Mouse (Mus musculus) kidney, postnatal 0 days (tissue): ENCODE measurements around the gene Gm21985. TPM values are rescaled to one million over a fixed set of nuclear protein-coding genes. Genes with fewer than 3 reads are reported as not detected.

Experiments
- ATAC-seq: fragments of 200-750 bp; cut with Nextera tagmentation; replicated peaks from 2 replicates; pipeline ENCODE4 v1.8.0; 2017; ENCODE audit warnings: low read depth, moderate number of reproducible peaks, moderate TSS enrichment, moderate library complexity; ENCODE audit not compliant: low FRiP score
- DNase-seq: peaks from one replicate; pipeline ENCODE4 v3.0.0-alpha.2; 2016; ENCODE audit warnings: low spot score
- H3K27ac ChIP-seq: fragments of 300-500 bp; sonication (generic); 2 replicates; pipeline ENCODE4 v1.5.1; 2014; ENCODE audit warnings: mild to moderate bottlenecking
- H3K27me3 ChIP-seq: fragments of 300-500 bp; sonication (generic); 2 replicates; pipeline ENCODE4 v1.6.1; 2014; ENCODE audit warnings: low read length, mixed read lengths; ENCODE audit not compliant: insufficient read depth
- H3K36me3 ChIP-seq: fragments of 300-500 bp; sonication (generic); 2 replicates; pipeline ENCODE4 v1.6.1; 2014; ENCODE audit warnings: low read length, mixed read lengths; ENCODE audit not compliant: insufficient read depth
- H3K4me1 ChIP-seq: fragments of 300-500 bp; sonication (generic); replicated peaks from 2 replicates; pipeline ENCODE4 v1.6.1; 2014; ENCODE audit warnings: antibody characterized with exemption, low read length, mixed read lengths; ENCODE audit not compliant: insufficient read depth
- H3K4me2 ChIP-seq: fragments of 300-500 bp; sonication (generic); 2 replicates; pipeline ENCODE4 v1.6.1; 2014; ENCODE audit warnings: mild to moderate bottlenecking, low read length, moderate library complexity, mixed read lengths
- H3K4me3 ChIP-seq: fragments of 300-500 bp; sonication (generic); replicated peaks from 2 replicates; pipeline ENCODE4 v1.5.1; 2014; ENCODE audit warnings: low read depth, low read length
- H3K9ac ChIP-seq: fragments of 300-500 bp; sonication (generic); 2 replicates; pipeline ENCODE4 v1.6.1; 2014; ENCODE audit warnings: low read depth, low read length
- H3K9me3 ChIP-seq: fragments of 300-500 bp; sonication (generic); replicated peaks from 2 replicates; pipeline ENCODE4 v1.6.1; 2016; ENCODE audit warnings: low read length, inconsistent platforms, mixed read lengths
- CTCF ChIP-seq: IDR thresholded peaks from 2 replicates; pipeline ENCODE4 v1.5.1; 2016; ENCODE audit warnings: antibody characterized with exemption, low read depth, mild to moderate bottlenecking, moderate library complexity
- WGBS: fragments of 180-500 bp; shearing (Covaris S2); extraction: QIAGEN DNeasy Blood & Tissue Kit; methylation state at CpG from one replicate; pipeline ENCODE4 v1.1.7; 2014; 5-methylcytosine and 5-hydroxymethylcytosine counted together
- polyA plus RNA-seq: library from polyadenylated mRNA; unstranded; fragments of >200 nt; fragmentation: Nextera tagmentation; extraction: Ambion mirVana; gene quantifications from 2 replicates; pipeline ENCODE4 v1.2.1, GENCODE M21; 2015

Gene Gm21985
- polyA plus RNA-seq, 1 experiment from 2014 or later = not detected

- Histone ChIP-seq H3K4me2 (no peak overlapping the region), H3K4me1 (no peaks in the 10 kb centered on the region), H3K4me3 (no peak overlapping the region), H3K9ac (no peak overlapping the region), H3K27me3 (no peaks in the 10 kb centered on the region), H3K27ac (no peak overlapping the region), H3K36me3 (peaks cover 17% of the 10 kb centered on the region; the same call in 1 of the 2 replicates), H3K9me3 (no peaks in the 10 kb centered on the region)
- WGBS = 90% methylated on average over 2 of the region's 2 CpGs
- no peak for ATAC-seq
- no peak for DNase-seq
- TF ChIP-seq CTCF = peak; percentile 53
Observed at GRCm38 (mm10) chr2:112339736-112340135, 73.6 kb downstream of the Gm21985 start.

GRCm38 (mm10) chr2:112341117-112341516 is 75.0 kb downstream of the Gm21985 start:
- H3K27ac ChIP-seq = no peak overlapping the region
- no peak for DNase-seq
- no peak for TF ChIP-seq CTCF
- peaks cover 15% of the 10 kb centered on the region; the same call in 1 of the 2 replicates for H3K36me3 ChIP-seq
- no peak overlapping the region for H3K4me3 ChIP-seq
- no peak for ATAC-seq
- no peaks in the 10 kb centered on the region for H3K27me3 ChIP-seq
- no peak overlapping the region for H3K4me2 ChIP-seq
- H3K9me3 ChIP-seq = no peaks in the 10 kb centered on the region
- H3K9ac ChIP-seq = no peak overlapping the region
- no peaks in the 10 kb centered on the region for H3K4me1 ChIP-seq
- WGBS = 45% methylated on average over 3 of the region's 3 CpGs

- TF ChIP-seq CTCF = no peak
- no peak for ATAC-seq
- Histone ChIP-seq H3K4me2 (no peak overlapping the region), H3K9ac (no peak overlapping the region), H3K4me1 (no peaks in the 10 kb centered on the region), H3K36me3 (peaks cover 16% of the 10 kb centered on the region), H3K27me3 (no peaks in the 10 kb centered on the region), H3K4me3 (no peak overlapping the region), H3K27ac (no peak overlapping the region), H3K9me3 (no peaks in the 10 kb centered on the region)
- 89% methylated on average over 3 of the region's 3 CpGs for WGBS
- no peak for DNase-seq
Observed at GRCm38 (mm10) chr2:112348246-112348645, 82.1 kb downstream of the Gm21985 start.

GRCm38 (mm10) chr2:112353685-112354455 is 87.8 kb downstream of the Gm21985 start:
- 51% methylated on average over 7 of the region's 7 CpGs for WGBS
- no peak overlapping the region for H3K4me3 ChIP-seq
- H3K27me3 ChIP-seq = no peaks in the 10 kb centered on the region
- ATAC-seq (peak; percentile 29; the same call in 1 of the 2 replicates), DNase-seq (peak; percentile 54)
- H3K9me3 ChIP-seq = no peaks in the 10 kb centered on the region
- H3K4me1 ChIP-seq = no peaks in the 10 kb centered on the region
- no peak overlapping the region for H3K27ac ChIP-seq
- H3K4me2 ChIP-seq = no peak overlapping the region
- no peak overlapping the region for H3K9ac ChIP-seq
- H3K36me3 ChIP-seq = peaks cover 27% of the 10 kb centered on the region
- no peak for TF ChIP-seq CTCF

- H3K27ac ChIP-seq = no peak overlapping the region
- no peak overlapping the region for H3K4me2 ChIP-seq
- no peak overlapping the region for H3K4me3 ChIP-seq
- H3K27me3 ChIP-seq = no peaks in the 10 kb centered on the region
- no peak overlapping the region for H3K9ac ChIP-seq
- TF ChIP-seq CTCF = no peak
- peaks cover 57% of the 10 kb centered on the region for H3K36me3 ChIP-seq
- 33% methylated on average over 2 of the region's 2 CpGs for WGBS
- H3K4me1 ChIP-seq = no peaks in the 10 kb centered on the region
- peak; percentile 27 for DNase-seq
- no peak for ATAC-seq
- H3K9me3 ChIP-seq = no peaks in the 10 kb centered on the region
Observed at GRCm38 (mm10) chr2:112359611-112360010, 93.5 kb downstream of the Gm21985 start.

- no peak for TF ChIP-seq CTCF
- peak; percentile 62 for DNase-seq
- H3K27ac ChIP-seq = no peak overlapping the region
Observed at GRCm38 (mm10) chr2:112360012-112360780, 94.1 kb downstream of the Gm21985 start.

More at GRCm38 (mm10) chr2:112360012-112360780, 94.1 kb downstream of the Gm21985 start:
- Histone ChIP-seq H3K4me2 (no peak overlapping the region), H3K9me3 (no peaks in the 10 kb centered on the region), H3K27me3 (no peaks in the 10 kb centered on the region), H3K4me1 (no peaks in the 10 kb centered on the region), H3K36me3 (peaks cover 57% of the 10 kb centered on the region), H3K4me3 (no peak overlapping the region), H3K9ac (no peak overlapping the region)
- peak; percentile 48 for ATAC-seq
- 59% methylated on average over 12 of the region's 12 CpGs for WGBS
